Mouse (Mus musculus) cortical plate, adult 2 months (tissue): Measurements from ENCODE around the gene Fggy.

Experiments
- CTCF ChIP-seq: fragments of 200-500 bp; IDR thresholded peaks from 2 replicates; pipeline ENCODE4 v1.5.1; 2011; ENCODE audit warnings: mild to moderate bottlenecking, control low read depth, low read length; ENCODE audit not compliant: insufficient read depth; ENCODE audit errors: extremely low read depth
- POLR2A ChIP-seq: fragments of 200-500 bp; IDR thresholded peaks from 2 replicates; pipeline ENCODE4 v1.6.1; 2011; ENCODE audit warnings: mild to moderate bottlenecking, low read length, control low read depth; ENCODE audit not compliant: insufficient read depth; ENCODE audit errors: extremely low read depth

GRCm38 (mm10) chr4:95558271-95558888, 1.1 kb downstream of the Fggy start:
- no peak for TF ChIP-seq CTCF
- no peak for TF ChIP-seq POLR2A
